Mouse (Mus musculus) adrenal gland, adult 18-20 months (tissue): ENCODE data around the gene Vwce. TPM values are rescaled to one million over a fixed set of nuclear protein-coding genes. Genes with fewer than 3 reads are reported as not detected.

Experiments
- DNase-seq, 2 experiments: peaks; one replicate each; pipeline ENCODE4 v3.0.0; 2021 to 2022; ENCODE audit warnings: low spot score in 2 of 2
- total RNA-seq, 2 experiments: library from RNA; stranded (reverse); gene quantifications; 1 replicate in 1 of 2; 2 replicates in 1 of 2; pipeline ENCODE4 v1.2.3; 2021

Gene Vwce
- total RNA-seq, 2 experiments from 2014 or later, result 0.20 to 0.38 TPM

GRCm38 (mm10) chr19:10640589-10641378 is 6.8 kb downstream of the Vwce start:
- no peak for DNase-seq

- DNase-seq, result no peak
These were observed 11.6 kb downstream of the Vwce start for GRCm38 (mm10) chr19:10645616-10646015.

- no peak for DNase-seq
These were observed 14.1 kb downstream of the Vwce start for GRCm38 (mm10) chr19:10648156-10648555.

GRCm38 (mm10) chr19:10656058-10656457 is 22.0 kb downstream of the Vwce start:
- no peak for DNase-seq

GRCm38 (mm10) chr19:10657742-10658141 is 23.7 kb downstream of the Vwce start:
- no peak for DNase-seq

- no peak for DNase-seq
These were observed 24.4 kb downstream of the Vwce start for GRCm38 (mm10) chr19:10658406-10658805.

GRCm38 (mm10) chr19:10661373-10661772 is 27.4 kb downstream of the Vwce start:
- DNase-seq, result no peak

- no peak for DNase-seq
These were observed 27.9 kb downstream of the Vwce start for GRCm38 (mm10) chr19:10661919-10662318.

- DNase-seq, result no peak
These were observed 28.7 kb downstream of the Vwce start for GRCm38 (mm10) chr19:10662665-10663064.

- no peak for DNase-seq
These were observed 31.1 kb downstream of the Vwce start for GRCm38 (mm10) chr19:10665093-10665492.

- DNase-seq, result peak; percentile 61 to 72
These were observed 31.5 kb downstream of the Vwce start for GRCm38 (mm10) chr19:10665499-10665898.

GRCm38 (mm10) chr19:10671319-10671718 is 37.3 kb downstream of the Vwce start:
- no peak for DNase-seq

- DNase-seq, result no peak
These were observed 37.9 kb downstream of the Vwce start for GRCm38 (mm10) chr19:10671854-10672417.

GRCm38 (mm10) chr19:10673275-10673674 is 39.3 kb downstream of the Vwce start:
- DNase-seq, result no peak

- DNase-seq, result no peak
These were observed 42.6 kb downstream of the Vwce start for GRCm38 (mm10) chr19:10676656-10677055.

- DNase-seq, result peak; percentile 81 to 90
These were observed 44.1 kb downstream of the Vwce start, which contains the start of gene Pga5 for GRCm38 (mm10) chr19:10677915-10678771. Gene Pga5, minus strand, starts transcription at chr19:10678071.

- no peak for DNase-seq
These were observed 44.7 kb downstream of the Vwce start for GRCm38 (mm10) chr19:10678772-10679067.

- DNase-seq, result no peak
These were observed 47.6 kb downstream of the Vwce start for GRCm38 (mm10) chr19:10681571-10681970.

GRCm38 (mm10) chr19:10685081-10685480 is 51.1 kb downstream of the Vwce start:
- DNase-seq, result no peak

GRCm38 (mm10) chr19:10685727-10686126 is 51.7 kb downstream of the Vwce start:
- no peak for DNase-seq

GRCm38 (mm10) chr19:10688537-10689352 is 54.7 kb downstream of the Vwce start, which contains the start of gene Vps37c:
Gene Vps37c, plus strand, starts transcription at chr19:10688735.
- peak; percentile 93 to 96 for DNase-seq
